Mouse (Mus musculus) testis, adult 2 months (tissue): ENCODE results near the gene Tmem30b. TPM values are rescaled to one million over a fixed set of nuclear protein-coding genes. Genes with fewer than 3 reads are reported as not detected.
"Not testable (repeated sequence)": the region's sequence is repeated elsewhere in the genome, so short reads cannot be mapped to it uniquely, and the experiment has no call there.

Experiments
- H3K27ac ChIP-seq: fragments of 200-500 bp; 2 replicates; pipeline ENCODE4 v1.5.1; 2012; ENCODE audit warnings: low read depth, low read length; ENCODE audit not compliant: control insufficient read depth, insufficient read depth
- H3K27me3 ChIP-seq: fragments of 200-500 bp; 2 replicates; pipeline ENCODE4 v1.6.1; 2012; ENCODE audit warnings: mild to moderate bottlenecking, low read length, moderate library complexity; ENCODE audit not compliant: control insufficient read depth, insufficient read depth
- H3K36me3 ChIP-seq: fragments of 200-500 bp; 2 replicates; pipeline ENCODE4 v1.6.1; 2012; ENCODE audit warnings: mild to moderate bottlenecking, low read length; ENCODE audit not compliant: control insufficient read depth, insufficient read depth
- H3K4me1 ChIP-seq: fragments of 200-500 bp; 2 replicates; pipeline ENCODE4 v1.6.1; 2012; ENCODE audit warnings: low read length; ENCODE audit not compliant: control insufficient read depth, insufficient read depth
- H3K4me3 ChIP-seq: fragments of 200-500 bp; 2 replicates; pipeline ENCODE4 v1.5.1; 2012; ENCODE audit warnings: low read depth, mild to moderate bottlenecking, low read length, moderate library complexity, mixed read lengths; ENCODE audit not compliant: control insufficient read depth
- CTCF ChIP-seq: fragments of 200-500 bp; IDR thresholded peaks from 2 replicates; pipeline ENCODE4 v1.5.1; 2012; ENCODE audit warnings: low read depth, mild to moderate bottlenecking, inconsistent platforms, low read length, moderate library complexity; ENCODE audit not compliant: control insufficient read depth, insufficient read depth, insufficient replicate concordance
- POLR2A ChIP-seq: fragments of 200-500 bp; IDR thresholded peaks from 2 replicates; pipeline ENCODE4 v1.6.1; 2012; ENCODE audit warnings: low read depth, mild to moderate bottlenecking, inconsistent platforms, low read length, moderate library complexity; ENCODE audit not compliant: control insufficient read depth
- polyA plus RNA-seq: library from polyadenylated mRNA; depleted of rRNA; stranded (reverse); fragments of >200 nt; gene quantifications from 2 replicates; pipeline ENCODE4 v1.2.3, GENCODE M21; 2012

Gene Tmem30b
- polyA plus RNA-seq, 1 experiment: 0.17 TPM

DNA sequence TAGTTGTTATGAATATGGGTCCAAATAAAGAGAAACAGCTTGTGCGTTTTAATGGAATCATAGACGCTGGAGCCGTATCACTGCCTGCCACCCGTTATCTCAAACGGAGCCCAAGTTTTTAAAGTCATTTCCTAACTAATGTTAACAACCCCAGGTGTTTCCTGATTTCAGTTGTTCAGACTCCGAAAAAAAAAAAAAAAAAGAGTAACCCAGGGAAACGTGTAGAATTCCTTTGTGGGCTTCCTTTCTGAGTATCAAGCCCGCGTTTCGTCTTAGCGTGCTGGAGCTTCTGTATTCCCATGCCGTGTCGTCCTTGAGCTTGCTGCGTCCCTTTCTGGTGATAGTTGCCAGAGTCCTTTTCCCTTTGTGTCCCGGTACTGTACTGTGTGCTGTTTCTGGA is 28.4 kb upstream of the Tmem30b start:
- no peaks in the 10 kb centered on the region for H3K27me3 ChIP-seq
- H3K4me1 ChIP-seq: peaks cover 5% of the 10 kb centered on the region
- peak overlapping the region; percentile 6 for H3K4me3 ChIP-seq
- no peaks in the 10 kb centered on the region for H3K36me3 ChIP-seq
- H3K27ac ChIP-seq: no peak overlapping the region
- TF ChIP-seq CTCF (no peak), POLR2A (no peak)

DNA sequence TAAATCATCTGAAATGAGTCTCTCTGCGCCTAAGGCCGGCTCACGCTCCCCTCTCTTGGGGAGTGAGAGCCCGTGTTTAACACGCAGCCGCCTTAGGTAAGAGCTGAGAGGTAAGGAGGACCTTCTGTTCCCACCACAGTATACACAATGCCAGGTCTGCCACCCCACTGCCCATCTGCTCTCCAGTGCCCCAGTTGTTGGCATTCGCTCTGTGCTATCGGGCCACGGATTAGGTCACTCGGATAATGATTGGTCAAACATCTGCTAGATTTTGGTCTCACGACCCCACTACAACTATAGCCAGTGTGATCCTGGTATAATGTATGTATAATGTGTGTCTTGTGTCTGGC is 19.4 kb upstream of the Tmem30b start:
- no peak overlapping the region for H3K27ac ChIP-seq
- H3K27me3 ChIP-seq: no peaks in the 10 kb centered on the region
- TF ChIP-seq CTCF (no peak), POLR2A (no peak)
- no peaks in the 10 kb centered on the region for H3K36me3 ChIP-seq
- peak overlapping the region; percentile 5 for H3K4me3 ChIP-seq
- H3K4me1 ChIP-seq: peaks cover 4% of the 10 kb centered on the region; the same call in 1 of the 2 replicates

DNA sequence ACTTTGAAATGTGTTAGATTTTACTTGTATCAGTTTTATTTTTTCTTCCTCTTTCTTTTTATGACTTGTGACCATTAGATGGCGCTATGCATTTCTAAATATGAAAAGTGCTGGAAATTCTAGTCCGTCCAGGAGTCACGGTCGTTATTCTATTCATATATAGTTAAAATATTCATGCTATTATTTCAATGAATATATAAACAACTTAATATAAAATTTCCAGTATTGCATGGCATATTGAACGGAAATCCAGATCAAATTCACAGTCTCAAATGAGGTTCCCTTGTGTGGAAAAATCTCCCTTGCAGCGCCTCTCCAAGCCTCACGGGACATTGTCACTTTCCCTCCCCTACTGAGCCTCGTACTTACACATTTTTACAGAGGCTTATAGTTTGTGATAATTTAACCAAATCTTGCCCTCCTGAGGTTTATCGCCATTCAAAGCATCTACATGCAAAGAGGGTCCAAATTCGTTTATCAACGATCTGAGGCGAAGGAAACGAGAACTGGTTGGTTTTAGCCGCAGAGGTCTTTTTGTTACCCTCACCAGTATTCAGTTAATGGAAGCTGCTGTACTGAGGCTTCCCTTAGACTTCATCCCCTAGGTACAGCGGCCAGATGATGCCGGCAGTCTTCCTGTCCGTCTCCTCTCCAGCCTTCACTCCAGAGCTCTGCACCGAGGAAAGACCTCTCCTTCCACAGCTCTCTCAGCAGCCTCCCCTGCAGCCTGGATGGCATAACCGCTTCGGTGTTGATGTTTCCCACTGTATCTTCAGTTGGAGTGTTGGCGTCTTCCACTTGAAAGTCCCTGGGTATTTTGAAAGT is 18.8 kb upstream of the Tmem30b start:
- peak overlapping the region; percentile 5 for H3K4me3 ChIP-seq

DNA sequence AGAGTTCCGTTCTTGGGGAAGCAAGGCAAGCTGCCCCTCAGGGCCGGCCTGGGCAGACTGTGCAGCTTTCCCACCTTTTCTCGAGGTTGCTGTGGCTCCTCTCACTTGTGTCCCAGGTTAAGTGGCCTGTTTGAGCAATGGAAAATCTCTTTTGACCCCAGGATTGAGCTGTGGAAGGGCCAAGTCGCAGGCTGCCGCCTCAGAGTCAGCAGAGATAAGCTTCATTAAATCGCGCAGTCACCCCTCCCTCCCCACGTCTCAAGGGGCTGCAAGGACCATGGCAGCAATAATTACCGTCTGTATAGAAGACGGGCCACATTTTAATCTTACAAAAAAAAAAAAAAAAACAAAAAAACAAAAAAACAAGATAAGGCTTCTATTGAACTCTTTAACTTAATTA is 18.0 kb upstream of the Tmem30b start:
- Histone ChIP-seq H3K36me3 (no peaks in the 10 kb centered on the region), H3K4me3 (no peak overlapping the region), H3K4me1 (peaks cover 4% of the 10 kb centered on the region; the same call in 1 of the 2 replicates), H3K27me3 (no peaks in the 10 kb centered on the region), H3K27ac (no peak overlapping the region)
- TF ChIP-seq POLR2A (no peak), CTCF (no peak)

More for the DNA sequence above, 18.8 kb upstream of the Tmem30b start:
- TF ChIP-seq CTCF (no peak), POLR2A (no peak)
- Histone ChIP-seq H3K4me1 (peaks cover 4% of the 10 kb centered on the region; the same call in 1 of the 2 replicates), H3K27ac (no peak overlapping the region), H3K27me3 (no peaks in the 10 kb centered on the region), H3K36me3 (no peaks in the 10 kb centered on the region)

DNA sequence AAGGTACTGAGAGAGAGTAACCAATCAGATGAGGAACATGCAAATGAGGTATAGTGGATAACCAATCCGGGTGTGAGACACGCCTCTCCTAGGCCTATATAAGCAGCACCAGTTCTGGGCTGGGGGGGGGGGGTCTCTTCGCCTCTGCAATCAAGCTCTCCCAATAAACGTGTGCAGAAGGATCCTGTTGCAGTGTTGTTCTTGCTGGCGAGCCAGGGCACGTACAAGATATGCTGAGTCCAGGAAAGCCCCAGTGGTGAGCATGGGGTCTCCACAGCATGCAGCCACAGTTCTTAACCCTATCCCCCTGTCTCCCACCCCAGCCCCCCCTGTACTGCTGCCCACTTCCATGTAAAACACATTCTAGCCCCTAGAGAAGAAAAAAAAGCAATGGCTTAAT is 16.9 kb upstream of the Tmem30b start:
- not testable (repeated sequence) for H3K36me3 ChIP-seq, H3K27me3 ChIP-seq, H3K4me1 ChIP-seq, H3K4me3 ChIP-seq, H3K27ac ChIP-seq

DNA sequence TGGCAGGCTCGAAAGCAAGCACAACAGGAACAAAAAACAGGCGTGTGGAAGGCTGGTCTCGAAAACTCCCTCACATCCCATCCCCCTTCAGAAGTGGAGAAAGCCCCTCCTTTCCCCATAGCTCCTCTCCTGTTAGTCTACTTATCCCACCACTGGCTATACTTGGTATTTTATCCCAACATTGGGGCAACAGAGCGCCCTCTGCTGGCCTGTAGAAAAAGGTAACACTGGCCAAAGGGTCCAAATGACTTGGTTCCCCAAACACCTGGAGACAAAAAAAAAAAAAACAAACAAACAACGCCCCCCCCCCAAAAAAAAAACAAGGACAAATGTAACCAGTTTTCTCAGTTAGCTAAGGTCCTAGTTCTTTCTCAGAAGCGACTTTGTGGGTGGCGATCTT is 13.9 kb upstream of the Tmem30b start:
- Histone ChIP-seq H3K4me1 (no peaks in the 10 kb centered on the region; the same call in 1 of the 2 replicates), H3K4me3 (no peak overlapping the region), H3K36me3 (no peaks in the 10 kb centered on the region), H3K27me3 (no peaks in the 10 kb centered on the region), H3K27ac (no peak overlapping the region)
- no peak for TF ChIP-seq POLR2A
- TF ChIP-seq CTCF: peak; percentile 14; the same call in 1 of the 2 replicates

DNA sequence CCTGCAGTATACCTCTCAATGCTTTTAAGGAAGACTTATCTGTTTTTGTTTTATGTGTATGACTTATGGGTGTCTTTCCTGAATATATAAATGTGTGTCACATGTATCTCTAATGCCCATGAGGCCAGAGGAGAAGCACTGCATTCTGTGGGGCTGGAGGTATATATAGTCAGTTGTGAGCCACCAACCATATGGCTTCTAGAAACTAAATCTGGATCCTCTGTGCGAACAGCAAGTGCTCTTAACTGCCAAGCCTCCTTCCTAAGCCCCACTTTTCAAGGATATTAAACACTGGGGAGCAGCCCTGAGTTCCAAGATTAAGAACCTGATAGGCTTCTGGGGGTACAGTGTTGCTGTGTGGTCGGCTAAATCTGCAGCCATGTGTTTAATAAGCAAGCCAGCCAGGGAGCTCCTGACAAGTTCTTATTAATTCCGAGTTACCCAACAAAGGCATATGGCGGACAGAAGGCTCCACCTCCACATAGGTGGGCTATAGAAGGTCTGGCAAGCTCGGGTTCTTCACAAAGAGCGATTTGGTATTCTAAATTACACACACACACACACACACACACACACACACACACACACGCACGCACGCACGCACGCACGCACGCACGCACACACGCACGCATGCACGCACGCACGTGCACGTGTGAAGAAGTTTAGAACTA is 12.5 kb upstream of the Tmem30b start:
- no peak overlapping the region for H3K4me3 ChIP-seq
- no peaks in the 10 kb centered on the region for H3K36me3 ChIP-seq
- no peaks in the 10 kb centered on the region for H3K27me3 ChIP-seq
- no peak for TF ChIP-seq POLR2A
- TF ChIP-seq CTCF: no peak
- H3K27ac ChIP-seq: no peak overlapping the region
- no peaks in the 10 kb centered on the region; the same call in 1 of the 2 replicates for H3K4me1 ChIP-seq
